Mouse (Mus musculus): ENCODE measurements around the gene Plcb1.

DNA sequence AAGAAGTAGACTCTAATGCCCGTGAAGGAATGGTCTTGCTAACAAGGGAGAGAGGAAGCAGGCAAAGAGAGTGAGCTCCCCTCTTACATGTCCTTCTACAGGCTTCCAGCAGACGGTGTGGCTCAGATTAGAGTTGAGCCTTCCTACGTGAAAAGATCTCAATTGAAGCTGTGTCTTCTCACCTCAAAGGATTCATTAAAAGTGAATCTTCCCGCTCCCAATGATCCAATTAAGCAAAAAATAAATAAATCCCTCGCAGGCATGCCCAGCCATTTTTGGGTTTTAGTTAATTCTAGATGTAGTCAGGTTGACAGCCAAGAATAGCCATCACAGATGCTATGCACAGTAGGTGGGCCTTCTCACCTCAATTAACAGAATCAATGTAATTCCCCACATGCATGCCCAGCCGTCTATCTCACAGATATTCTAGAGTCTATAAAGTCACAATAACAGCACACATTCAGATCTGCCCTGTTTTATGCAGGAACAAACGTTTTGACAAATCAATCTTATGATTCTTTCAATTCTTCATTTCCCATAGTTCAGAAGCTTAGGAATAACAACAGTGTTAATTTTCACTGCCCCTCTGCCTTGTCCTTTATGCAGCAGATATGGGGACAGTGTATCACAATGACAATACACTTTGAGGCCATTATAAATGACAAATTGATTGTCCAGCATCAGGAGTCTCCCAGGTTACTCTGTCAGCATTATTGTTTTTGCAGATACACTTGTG is 520.0 kb downstream of the Plcb1 start:
- TF ChIP-seq POLR2A (IDR thresholded peaks at IDR 0.05; ENCODE audit: low read depth, low read length) = no peak
- no peak for TF ChIP-seq CTCF (IDR thresholded peaks at IDR 0.05; ENCODE audit: borderline replicate concordance, insufficient read depth, low read length)
